31 mouse cellular contexts compared by ENCODE assay signal in genomic region chr6:114849787-114850186, GRCm38 (mm10).
DNase-seq lines count a peak whose midpoint lies in the region; ATAC-seq lines count a peak whose summit lies in the region.
"Had no signal": no experiment of that assay in that cellular context is flagged by ENCODE, and none has a peak within 500 bp of the region (broad histone marks: within the 10 kb centered on the region; RNA-seq: fewer than 3 reads in every experiment).

No protein-coding gene starts in this region.

- no peaks in the 10 kb centered on the region for H3K27me3 ChIP-seq in embryonic facial prominence, embryonic 12.5 days
- peaks cover 8% of the 10 kb centered on the region; the same call in 1 of the 2 replicates for H3K27me3 ChIP-seq in embryonic facial prominence, embryonic 10.5 days (replicated peaks; ENCODE audit: low read depth, poor library complexity, severe bottlenecking)
- H3K27me3 ChIP-seq in hindbrain, embryonic 10.5 days (ENCODE audit: insufficient read depth, poor library complexity, severe bottlenecking) = 0 out of 2 replicates have a peak, but pooled peaks cover 14% of the 10 kb centered on the region
- H3K27me3 ChIP-seq in hindbrain, embryonic 13.5 days = peaks cover 4% of the 10 kb centered on the region; the same call in 1 of the 2 replicates
- no peaks in the 10 kb centered on the region for H3K27me3 ChIP-seq in limb, embryonic 10.5 days (ENCODE audit: low read depth, poor library complexity, severe bottlenecking)
- no peaks in the 10 kb centered on the region for H3K27me3 ChIP-seq in intestine, embryonic 16.5 days (replicated peaks; ENCODE audit: control insufficient read depth, insufficient read depth, low read length)
- H3K27me3 ChIP-seq: heart, embryonic 15.5 days; liver, embryonic 12.5 days; neural tube, embryonic 15.5 days; Patski had no signal

- DNase-seq in embryonic facial prominence, embryonic 10.5 days (ENCODE audit: low spot score) = no peak
- DNase-seq in hindbrain, embryonic 10.5 days (ENCODE audit: low spot score) = no peak
- no peak for DNase-seq in limb, embryonic 10.5 days (ENCODE audit: low spot score)
- DNase-seq in right cerebral cortex, postnatal 14 days = no peak
- DNase-seq: adrenal gland, postnatal 10 days; cerebellum, adult 11 months; cerebellum, adult 9-10 months; cerebellum, postnatal 36 days; embryo, embryonic 11 days; gastrocnemius, postnatal 25 days; heart, adult 2 months; kidney, adult 11 months; kidney, postnatal 25 days; liver, postnatal 0 days; midbrain, embryonic 14.5 days; spleen, adult 18-20 months; thymus, postnatal 36 days had no signal

- H3K4me3 ChIP-seq in embryonic facial prominence, embryonic 12.5 days = no peak overlapping the region
- H3K4me3 ChIP-seq in embryonic facial prominence, embryonic 10.5 days = no peak overlapping the region
- H3K4me3 ChIP-seq in hindbrain, embryonic 10.5 days = no peak overlapping the region
- H3K4me3 ChIP-seq in hindbrain, embryonic 13.5 days = no peak overlapping the region
- H3K4me3 ChIP-seq in limb, embryonic 10.5 days = no peak overlapping the region
- H3K4me3 ChIP-seq in intestine, embryonic 16.5 days (ENCODE audit: low read length) = no peak overlapping the region
- H3K4me3 ChIP-seq: erythroblast, embryonic 14.5 days; forebrain, embryonic 12.5 days; heart, adult 2 months; heart, embryonic 15.5 days; left cerebral cortex, adult 2 months; liver, embryonic 12.5 days; neural tube, embryonic 15.5 days had no signal

- no peak for ATAC-seq in embryonic facial prominence, embryonic 12.5 days (ENCODE audit: insufficient number of reproducible peaks, insufficient read depth, low FRiP score, low TSS enrichment)
- no peak for ATAC-seq in hindbrain, embryonic 13.5 days (ENCODE audit: low FRiP score)
- 0 out of 2 replicates have a peak, but pooled peaks have one; percentile 11 for ATAC-seq in monocyte, adult 5-6 weeks (replicated peaks; ENCODE audit: insufficient number of reproducible peaks, low FRiP score, low TSS enrichment, poor library complexity, severe bottlenecking)
- no peak for ATAC-seq in intestine, embryonic 16.5 days
- ATAC-seq: liver, embryonic 12.5 days; liver, postnatal 0 days; lung, postnatal 0 days; Patski had no signal

- no peaks in the 10 kb centered on the region for H3K36me3 ChIP-seq in embryonic facial prominence, embryonic 12.5 days
- no peaks in the 10 kb centered on the region for H3K36me3 ChIP-seq in embryonic facial prominence, embryonic 10.5 days (replicated peaks)
- no peaks in the 10 kb centered on the region for H3K36me3 ChIP-seq in hindbrain, embryonic 10.5 days
- H3K36me3 ChIP-seq in hindbrain, embryonic 13.5 days = no peaks in the 10 kb centered on the region
- no peaks in the 10 kb centered on the region for H3K36me3 ChIP-seq in limb, embryonic 10.5 days
- no peaks in the 10 kb centered on the region for H3K36me3 ChIP-seq in intestine, embryonic 16.5 days (ENCODE audit: control insufficient read depth, insufficient read depth, low read length)
- H3K36me3 ChIP-seq: forebrain, embryonic 12.5 days; heart, embryonic 15.5 days; liver, embryonic 12.5 days; neural tube, embryonic 15.5 days had no signal

- peaks cover 61% of the 10 kb centered on the region for H3K4me1 ChIP-seq in embryonic facial prominence, embryonic 12.5 days
- peaks cover 81% of the 10 kb centered on the region for H3K4me1 ChIP-seq in embryonic facial prominence, embryonic 10.5 days
- peaks cover 77% of the 10 kb centered on the region for H3K4me1 ChIP-seq in hindbrain, embryonic 10.5 days (replicated peaks)
- H3K4me1 ChIP-seq in hindbrain, embryonic 13.5 days (replicated peaks) = peaks cover 76% of the 10 kb centered on the region
- H3K4me1 ChIP-seq in limb, embryonic 10.5 days = peaks cover 92% of the 10 kb centered on the region
- H3K4me1 ChIP-seq in intestine, embryonic 16.5 days (ENCODE audit: control insufficient read depth, insufficient read depth, low read length) = peaks cover 9% of the 10 kb centered on the region

- H3K9ac ChIP-seq in embryonic facial prominence, embryonic 12.5 days = no peak overlapping the region
- H3K9ac ChIP-seq in hindbrain, embryonic 13.5 days = no peak overlapping the region
- H3K9ac ChIP-seq in intestine, embryonic 16.5 days (ENCODE audit: low read depth, low read length) = no peak overlapping the region
- H3K9ac ChIP-seq: forebrain, embryonic 12.5 days; heart, embryonic 15.5 days; hindbrain, embryonic 14.5 days; liver, embryonic 12.5 days; liver, postnatal 0 days; neural tube, embryonic 15.5 days had no signal

- H3K9me3 ChIP-seq in embryonic facial prominence, embryonic 12.5 days = no peaks in the 10 kb centered on the region
- no peaks in the 10 kb centered on the region for H3K9me3 ChIP-seq in embryonic facial prominence, embryonic 10.5 days
- H3K9me3 ChIP-seq in hindbrain, embryonic 10.5 days = no peaks in the 10 kb centered on the region
- no peaks in the 10 kb centered on the region for H3K9me3 ChIP-seq in hindbrain, embryonic 13.5 days
- no peaks in the 10 kb centered on the region for H3K9me3 ChIP-seq in limb, embryonic 10.5 days (replicated peaks)
- H3K9me3 ChIP-seq in intestine, embryonic 16.5 days (ENCODE audit: control insufficient read depth, low read length) = no peaks in the 10 kb centered on the region
- H3K9me3 ChIP-seq: forebrain, embryonic 12.5 days; heart, embryonic 15.5 days; liver, embryonic 12.5 days; neural tube, embryonic 15.5 days had no signal

- 85% methylated on average over 8 of the region's 8 CpGs for WGBS in embryonic facial prominence, embryonic 12.5 days
- 87% methylated on average over 8 of the region's 8 CpGs for WGBS in embryonic facial prominence, embryonic 10.5 days
- 90% methylated on average over 8 of the region's 8 CpGs for WGBS in hindbrain, embryonic 10.5 days
- 90% methylated on average over 8 of the region's 8 CpGs for WGBS in hindbrain, embryonic 13.5 days
- WGBS in limb, embryonic 10.5 days = 89% methylated on average over 8 of the region's 8 CpGs
- WGBS in intestine, embryonic 16.5 days = 82% methylated on average over 8 of the region's 8 CpGs

- 0 out of 2 replicates have a peak overlapping the region, but pooled peaks have one; percentile 18 for H3K27ac ChIP-seq in embryonic facial prominence, embryonic 12.5 days
- no peak overlapping the region for H3K27ac ChIP-seq in embryonic facial prominence, embryonic 10.5 days (replicated peaks)
- H3K27ac ChIP-seq in hindbrain, embryonic 10.5 days = peak overlapping the region; percentile 72; the same call in 1 of the 2 replicates
- H3K27ac ChIP-seq in hindbrain, embryonic 13.5 days = no peak overlapping the region
- H3K27ac ChIP-seq in limb, embryonic 10.5 days = peak overlapping the region; percentile 77
- H3K27ac ChIP-seq in intestine, embryonic 16.5 days (ENCODE audit: low read length) = no peak overlapping the region
- H3K27ac ChIP-seq: forebrain, embryonic 12.5 days; heart, adult 2 months; heart, embryonic 15.5 days; hindbrain, embryonic 14.5 days; left cerebral cortex, adult 2 months; liver, embryonic 12.5 days; macrophage; neural tube, embryonic 15.5 days had no signal

- H3K4me2 ChIP-seq in embryonic facial prominence, embryonic 12.5 days (replicated peaks) = no peak overlapping the region
- H3K4me2 ChIP-seq in hindbrain, embryonic 13.5 days = no peak overlapping the region
- no peak overlapping the region for H3K4me2 ChIP-seq in intestine, embryonic 16.5 days (ENCODE audit: low read depth, low read length)
- H3K4me2 ChIP-seq: forebrain, embryonic 12.5 days; heart, embryonic 15.5 days; hindbrain, embryonic 14.5 days; liver, embryonic 12.5 days; neural tube, embryonic 15.5 days had no signal

Comparison
In these comparisons a context has a peak if more than half of its experiments do, and no peak if none do; other contexts are left out.
1. H3K27ac ChIP-seq: peak in embryonic facial prominence, embryonic 12.5 days (single experiment), hindbrain, embryonic 10.5 days (single experiment) and limb, embryonic 10.5 days (single experiment); none in embryonic facial prominence, embryonic 10.5 days (single experiment), hindbrain, embryonic 13.5 days (single experiment) and intestine, embryonic 16.5 days (single experiment).